Mouse (Mus musculus) CH12.LX (cell line): ENCODE data around the gene Rnf44.

Source experiments
- BHLHE40 ChIP-seq: IDR thresholded peaks from 2 replicates; pipeline ENCODE4 v1.6.1; 2011; ENCODE audit warnings: mild to moderate bottlenecking, low read depth, low read length, improper control_type of control experiment
- CHD1 ChIP-seq: IDR thresholded peaks from 2 replicates; pipeline ENCODE4 v1.6.1; 2012; ENCODE audit warnings: low read depth, low read length, improper control_type of control experiment, inconsistent platforms
- CTCF ChIP-seq, 2 experiments: IDR thresholded peaks in 1 of 2; conservative IDR thresholded peaks in 1 of 2; 2 replicates each; pipeline ENCODE4 v1.5.1; 2011 to 2012; ENCODE audit warnings: low read depth in 2 of 2, low read length in 2 of 2, improper control_type of control experiment in 1 of 2, inconsistent platforms in 1 of 2, mild to moderate bottlenecking in 1 of 2, moderate library complexity in 1 of 2
- EP300 ChIP-seq: IDR thresholded peaks from 2 replicates; pipeline ENCODE4 v1.6.1; 2011; ENCODE audit warnings: low read length, improper control_type of control experiment
- IRF4 ChIP-seq: IDR thresholded peaks from 2 replicates; pipeline ENCODE4 v1.6.1; 2014; ENCODE audit warnings: low read depth, mild to moderate bottlenecking, inconsistent platforms, low read length, improper control_type of control experiment
- POLR2A ChIP-seq: IDR thresholded peaks from 2 replicates; pipeline ENCODE4 v1.6.1; 2011; ENCODE audit warnings: low read depth, mild to moderate bottlenecking, improper control_type of control experiment, low read length
- RAD21 ChIP-seq: IDR thresholded peaks from 2 replicates; pipeline ENCODE4 v1.6.1; 2011; ENCODE audit warnings: low read depth, mild to moderate bottlenecking, low read length, improper control_type of control experiment, moderate library complexity
- SIN3A ChIP-seq: IDR thresholded peaks from 2 replicates; pipeline ENCODE4 v1.6.1; 2012; ENCODE audit warnings: low read length, improper control_type of control experiment, inconsistent platforms
- SMC3 ChIP-seq: IDR thresholded peaks from 2 replicates; pipeline ENCODE4 v1.6.1; 2011; ENCODE audit warnings: low read depth, low read length, improper control_type of control experiment
- ZMIZ1 ChIP-seq: IDR thresholded peaks from 2 replicates; pipeline ENCODE4 v1.6.1; 2012; ENCODE audit warnings: low read depth, mild to moderate bottlenecking, inconsistent platforms, low read length, improper control_type of control experiment
- ZNF384 ChIP-seq: IDR thresholded peaks from 2 replicates; pipeline ENCODE4 v1.6.1; 2012; ENCODE audit warnings: low read depth, low read length, improper control_type of control experiment, inconsistent platforms

DNA sequence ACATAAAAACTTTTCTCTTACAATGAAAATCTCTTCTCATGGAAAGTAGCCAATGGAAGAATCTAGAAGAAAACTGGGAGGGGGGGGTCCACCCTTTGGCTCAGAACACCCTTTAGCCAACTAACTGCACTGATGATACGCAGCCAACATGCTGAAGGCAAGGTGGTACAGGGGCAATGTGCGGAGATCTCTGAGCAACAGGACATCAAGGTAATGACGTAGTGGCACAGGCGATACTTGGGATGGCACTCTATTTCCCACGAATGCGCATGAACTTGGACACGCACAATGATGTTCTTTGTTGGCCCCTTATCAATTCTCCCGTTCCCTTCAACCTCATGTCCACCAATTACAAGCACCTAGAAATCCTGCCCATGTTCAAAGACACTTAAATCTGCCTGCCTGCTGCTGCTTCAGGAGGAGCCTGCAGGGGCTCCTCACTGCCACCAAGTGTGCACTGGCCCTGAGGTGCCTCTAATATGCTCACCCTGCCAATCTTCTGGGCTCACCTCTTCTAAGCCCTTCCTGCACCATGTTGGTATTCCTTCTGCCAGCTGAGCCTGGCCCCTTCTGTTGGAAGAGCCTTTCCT is 3.5 kb downstream of the Rnf44 start:
- TF ChIP-seq CHD1 (no peak), POLR2A (no peak), SMC3 (no peak), CTCF (conservative IDR thresholded peaks at IDR 0.05 in 1 of 2, IDR thresholded peaks at IDR 0.05 in 1 of 2; ENCODE audit: low read depth in 2 of 2, low read length in 2 of 2) (no peak), IRF4 (no peak), EP300 (no peak), BHLHE40 (no peak), ZMIZ1 (no peak), SIN3A (no peak), ZNF384 (no peak), RAD21 (no peak)
